Mouse (Mus musculus) neural tube, embryonic 11.5 days (tissue): ENCODE measurements around the gene Gpr45. TPM values are rescaled to one million over a fixed set of nuclear protein-coding genes. Genes with fewer than 3 reads are reported as not detected.

ENCODE experiments used
- ATAC-seq: fragments of 200-750 bp; cut with Nextera tagmentation; 2 replicates; pipeline ENCODE4 v1.8.0; 2017; ENCODE audit warnings: moderate number of reproducible peaks, mild to moderate bottlenecking, moderate TSS enrichment, moderate library complexity; ENCODE audit not compliant: insufficient read depth, low FRiP score, low TSS enrichment
- DNase-seq: peaks from one replicate; pipeline ENCODE4 v3.0.0-alpha.2; 2015; ENCODE audit warnings: low spot score
- H3K27ac ChIP-seq: fragments of 300-500 bp; sonication (generic); 2 replicates; pipeline ENCODE4 v1.5.1; 2014; ENCODE audit warnings: low read depth, mild to moderate bottlenecking, low read length
- H3K27me3 ChIP-seq: fragments of 300-500 bp; sonication (generic); 2 replicates; pipeline ENCODE4 v1.6.1; 2014; ENCODE audit warnings: mild to moderate bottlenecking, low read length, mixed read lengths; ENCODE audit not compliant: control insufficient read depth, insufficient read depth
- H3K36me3 ChIP-seq: fragments of 300-500 bp; sonication (generic); 2 replicates; pipeline ENCODE4 v1.6.1; 2014; ENCODE audit warnings: mild to moderate bottlenecking, low read length, moderate library complexity, mixed read lengths; ENCODE audit not compliant: control insufficient read depth, insufficient read depth
- H3K4me1 ChIP-seq: fragments of 300-500 bp; sonication (generic); 2 replicates; pipeline ENCODE4 v1.6.1; 2014; ENCODE audit warnings: low read length, mixed read lengths; ENCODE audit not compliant: control insufficient read depth, insufficient read depth
- H3K4me2 ChIP-seq: fragments of 300-500 bp; sonication (generic); 2 replicates; pipeline ENCODE4 v1.6.1; 2014; ENCODE audit warnings: low read depth, mild to moderate bottlenecking, moderate library complexity
- H3K4me3 ChIP-seq: fragments of 300-500 bp; sonication (generic); 2 replicates; pipeline ENCODE4 v1.5.1; 2014; ENCODE audit warnings: low read depth, low read length
- H3K9ac ChIP-seq: fragments of 300-500 bp; sonication (generic); 2 replicates; pipeline ENCODE4 v1.6.1; 2014; ENCODE audit warnings: mild to moderate bottlenecking, low read length
- H3K9me3 ChIP-seq: fragments of 300-500 bp; sonication (generic); 2 replicates; pipeline ENCODE4 v1.6.1; 2016; ENCODE audit warnings: low read length; ENCODE audit not compliant: control insufficient read depth
- WGBS: fragments of 180-500 bp; shearing (Covaris S2); extraction: QIAGEN DNeasy Blood & Tissue Kit; methylation state at CpG from one replicate; pipeline ENCODE4 v1.1.7; 2014; 5-methylcytosine and 5-hydroxymethylcytosine counted together
- polyA plus RNA-seq: library from polyadenylated mRNA; unstranded; fragments of >200 nt; fragmentation: Nextera tagmentation; extraction: Ambion mirVana; gene quantifications from 2 replicates; pipeline ENCODE4 v1.2.1, GENCODE M21; 2014

Gene Gpr45
- polyA plus RNA-seq, 1 experiment from 2014 or later = 11.5 TPM

- Histone ChIP-seq H3K4me1 (no peaks in the 10 kb centered on the region), H3K4me2 (no peak overlapping the region), H3K4me3 (no peak overlapping the region), H3K9me3 (no peaks in the 10 kb centered on the region), H3K27ac (no peak overlapping the region), H3K9ac (no peak overlapping the region), H3K36me3 (no peaks in the 10 kb centered on the region; the same call in 1 of the 2 replicates), H3K27me3 (no peaks in the 10 kb centered on the region)
- no peak for DNase-seq
- WGBS = 87% methylated on average over 8 of the region's 8 CpGs
- no peak for ATAC-seq
These were observed 113.9 kb downstream of the Gpr45 start for GRCm38 (mm10) chr1:43066573-43066972.

GRCm38 (mm10) chr1:43067551-43067950 lies 114.9 kb downstream of the Gpr45 start:
- H3K36me3 ChIP-seq = no peaks in the 10 kb centered on the region; the same call in 1 of the 2 replicates

GRCm38 (mm10) chr1:43070726-43071125 lies 118.1 kb downstream of the Gpr45 start:
- ATAC-seq = no peak
- H3K27ac ChIP-seq = no peak overlapping the region
- no peak for DNase-seq
- no peaks in the 10 kb centered on the region for H3K27me3 ChIP-seq
- no peak overlapping the region for H3K9ac ChIP-seq
- no peaks in the 10 kb centered on the region for H3K9me3 ChIP-seq
- H3K4me2 ChIP-seq = no peak overlapping the region
- WGBS = 85% methylated on average over 5 of the region's 5 CpGs
- peaks cover 3% of the 10 kb centered on the region; the same call in 1 of the 2 replicates for H3K36me3 ChIP-seq
- H3K4me1 ChIP-seq = no peaks in the 10 kb centered on the region
- H3K4me3 ChIP-seq = no peak overlapping the region

More at GRCm38 (mm10) chr1:43067551-43067950, 114.9 kb downstream of the Gpr45 start:
- Histone ChIP-seq H3K9me3 (no peaks in the 10 kb centered on the region), H3K27ac (no peak overlapping the region), H3K4me2 (no peak overlapping the region), H3K4me3 (no peak overlapping the region), H3K9ac (no peak overlapping the region), H3K4me1 (no peaks in the 10 kb centered on the region), H3K27me3 (no peaks in the 10 kb centered on the region)
- DNase-seq (no peak), ATAC-seq (no peak)
- WGBS = 83% methylated on average over 7 of the region's 7 CpGs

- ATAC-seq (no peak), DNase-seq (no peak)
- H3K9ac ChIP-seq = no peak overlapping the region
- WGBS = 93% methylated on average over 8 of the region's 8 CpGs
- no peak overlapping the region for H3K27ac ChIP-seq
- H3K4me3 ChIP-seq = no peak overlapping the region
- no peaks in the 10 kb centered on the region for H3K4me1 ChIP-seq
- H3K36me3 ChIP-seq = peaks cover 3% of the 10 kb centered on the region; the same call in 1 of the 2 replicates
- H3K27me3 ChIP-seq = no peaks in the 10 kb centered on the region
- H3K4me2 ChIP-seq = no peak overlapping the region
- no peaks in the 10 kb centered on the region for H3K9me3 ChIP-seq
These were observed 119.4 kb downstream of the Gpr45 start for GRCm38 (mm10) chr1:43072028-43072427.

GRCm38 (mm10) chr1:43072561-43072960 lies 119.9 kb downstream of the Gpr45 start:
- Histone ChIP-seq H3K4me2 (no peak overlapping the region), H3K4me1 (no peaks in the 10 kb centered on the region), H3K4me3 (no peak overlapping the region), H3K9ac (no peak overlapping the region), H3K27me3 (no peaks in the 10 kb centered on the region), H3K9me3 (no peaks in the 10 kb centered on the region), H3K36me3 (0 out of 2 replicates have a peak, but pooled peaks cover 3% of the 10 kb centered on the region), H3K27ac (no peak overlapping the region)
- no peak for ATAC-seq
- 74% methylated on average over 1 of the region's 1 CpGs for WGBS
- no peak for DNase-seq

- ATAC-seq = no peak
These were observed 122.1 kb downstream of the Gpr45 start for GRCm38 (mm10) chr1:43074791-43075190.

GRCm38 (mm10) chr1:43078124-43078523 lies 125.5 kb downstream of the Gpr45 start:
- H3K4me3 ChIP-seq = no peak overlapping the region

More at GRCm38 (mm10) chr1:43074791-43075190, 122.1 kb downstream of the Gpr45 start:
- 79% methylated on average over 2 of the region's 2 CpGs for WGBS
- Histone ChIP-seq H3K9ac (no peak overlapping the region), H3K4me3 (no peak overlapping the region), H3K27ac (no peak overlapping the region), H3K36me3 (0 out of 2 replicates have a peak, but pooled peaks cover 3% of the 10 kb centered on the region), H3K9me3 (no peaks in the 10 kb centered on the region), H3K4me2 (no peak overlapping the region), H3K4me1 (no peaks in the 10 kb centered on the region), H3K27me3 (no peaks in the 10 kb centered on the region)
- DNase-seq = no peak

GRCm38 (mm10) chr1:43082946-43083345 lies 130.3 kb downstream of the Gpr45 start:
- Histone ChIP-seq H3K9ac (no peak overlapping the region), H3K9me3 (no peaks in the 10 kb centered on the region), H3K4me3 (no peak overlapping the region), H3K27ac (no peak overlapping the region), H3K4me2 (no peak overlapping the region), H3K4me1 (no peaks in the 10 kb centered on the region), H3K36me3 (no peaks in the 10 kb centered on the region), H3K27me3 (no peaks in the 10 kb centered on the region)
- 81% methylated on average over 5 of the region's 5 CpGs for WGBS
- ATAC-seq (no peak), DNase-seq (no peak)

More at GRCm38 (mm10) chr1:43078124-43078523, 125.5 kb downstream of the Gpr45 start:
- Histone ChIP-seq H3K27ac (no peak overlapping the region), H3K4me1 (no peaks in the 10 kb centered on the region), H3K9me3 (no peaks in the 10 kb centered on the region), H3K4me2 (no peak overlapping the region), H3K9ac (no peak overlapping the region), H3K36me3 (0 out of 2 replicates have a peak, but pooled peaks cover 3% of the 10 kb centered on the region), H3K27me3 (no peaks in the 10 kb centered on the region)
- no peak for DNase-seq
- no peak for ATAC-seq
- 95% methylated on average over 2 of the region's 2 CpGs for WGBS
